Mouse (Mus musculus): Measurements from ENCODE around the gene 9530077C05Rik. TPM values are rescaled to one million over a fixed set of nuclear protein-coding genes. Genes with fewer than 3 reads are reported as not detected.
"Not testable (repeated sequence)": the region's sequence is repeated elsewhere in the genome, so short reads cannot be mapped to it uniquely, and the experiment has no call there.

The 9530077C05Rik gene
- total RNA-seq, 1 experiment from 2014 or later, result not detected

- ATAC-seq (replicated peaks; ENCODE audit: insufficient number of reproducible peaks, low FRiP score, low TSS enrichment, poor library complexity, severe bottlenecking), result 0 out of 2 replicates have a peak, but pooled peaks have one; percentile 12
These were observed 37.1 kb downstream of the 9530077C05Rik start for GRCm38 (mm10) chr9:22448420-22448819.

DNA sequence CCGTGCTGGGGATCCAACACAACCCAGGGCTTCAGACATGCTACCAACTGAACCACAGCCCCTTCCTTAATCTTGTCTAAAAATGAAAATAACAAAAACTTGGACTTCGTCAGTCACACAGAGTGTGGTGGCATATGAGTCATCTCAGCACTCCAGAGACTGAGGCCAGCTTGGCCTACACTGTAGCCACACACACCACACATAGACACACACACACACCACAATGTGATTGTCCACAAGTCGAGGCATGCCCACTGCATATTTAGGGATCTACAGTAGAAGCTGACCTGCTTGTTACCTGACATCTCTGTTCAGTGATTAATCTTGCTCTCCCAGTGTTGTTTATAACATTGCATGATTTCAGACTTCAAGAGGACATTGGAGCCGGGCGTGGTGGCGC is 37.9 kb downstream of the 9530077C05Rik start:
- ATAC-seq (replicated peaks; ENCODE audit: insufficient number of reproducible peaks, low FRiP score, low TSS enrichment, poor library complexity, severe bottlenecking), result no peak

- ATAC-seq (replicated peaks; ENCODE audit: insufficient number of reproducible peaks, low FRiP score, low TSS enrichment, poor library complexity, severe bottlenecking), result no peak
These were observed 41.4 kb downstream of the 9530077C05Rik start for GRCm38 (mm10) chr9:22452697-22453096.

DNA sequence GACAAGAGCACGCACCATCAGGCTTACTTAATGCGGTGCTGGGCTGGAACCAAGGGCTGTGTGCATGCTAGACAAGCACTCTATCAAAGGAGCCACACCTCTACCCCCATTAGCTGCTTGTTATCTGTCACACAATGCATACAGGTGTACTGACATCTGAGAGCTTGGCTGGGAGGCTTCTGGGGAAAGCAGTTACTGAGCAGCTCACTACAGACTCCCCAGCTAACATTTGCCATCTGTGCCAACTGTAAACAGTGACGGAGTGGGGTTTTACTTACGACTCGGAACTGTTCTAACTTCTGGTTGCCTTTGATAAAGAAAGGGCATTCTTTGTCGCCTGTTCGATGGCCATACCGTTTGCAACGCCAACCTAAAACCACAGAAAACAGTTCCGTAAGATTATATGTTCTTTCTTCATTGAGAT is 42.2 kb downstream of the 9530077C05Rik start:
- ATAC-seq (replicated peaks; ENCODE audit: insufficient number of reproducible peaks, low FRiP score, low TSS enrichment, poor library complexity, severe bottlenecking), result no peak

DNA sequence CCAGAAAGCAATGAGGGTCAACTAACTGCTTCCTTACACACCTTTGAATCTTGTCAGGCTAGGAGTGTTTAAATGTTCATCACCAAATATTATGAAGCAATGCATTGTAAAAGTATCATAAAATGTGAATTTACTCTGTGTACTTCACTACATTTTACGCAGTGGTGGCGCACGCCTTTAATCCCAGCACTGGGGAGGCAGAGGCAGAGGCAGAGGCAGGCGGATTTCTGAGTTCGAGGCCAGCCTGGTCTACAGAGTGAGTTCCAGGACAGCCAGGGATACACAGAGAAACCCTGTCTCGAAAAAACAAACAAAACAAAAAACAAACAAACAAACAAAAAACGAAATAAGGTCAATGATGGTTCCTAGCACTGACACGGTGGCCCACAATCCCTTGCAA is 42.7 kb downstream of the 9530077C05Rik start, which contains the start of gene Gm17545:
Gene Gm17545, plus strand, starts transcription at position 301 of the 400 bp plus-strand sequence.
- ATAC-seq (replicated peaks; ENCODE audit: insufficient number of reproducible peaks, low FRiP score, low TSS enrichment, poor library complexity, severe bottlenecking), result not testable (repeated sequence)

GRCm38 (mm10) chr9:22455041-22455440 is 43.7 kb downstream of the 9530077C05Rik start:
- ATAC-seq (replicated peaks; ENCODE audit: insufficient number of reproducible peaks, low FRiP score, low TSS enrichment, poor library complexity, severe bottlenecking), result no peak

DNA sequence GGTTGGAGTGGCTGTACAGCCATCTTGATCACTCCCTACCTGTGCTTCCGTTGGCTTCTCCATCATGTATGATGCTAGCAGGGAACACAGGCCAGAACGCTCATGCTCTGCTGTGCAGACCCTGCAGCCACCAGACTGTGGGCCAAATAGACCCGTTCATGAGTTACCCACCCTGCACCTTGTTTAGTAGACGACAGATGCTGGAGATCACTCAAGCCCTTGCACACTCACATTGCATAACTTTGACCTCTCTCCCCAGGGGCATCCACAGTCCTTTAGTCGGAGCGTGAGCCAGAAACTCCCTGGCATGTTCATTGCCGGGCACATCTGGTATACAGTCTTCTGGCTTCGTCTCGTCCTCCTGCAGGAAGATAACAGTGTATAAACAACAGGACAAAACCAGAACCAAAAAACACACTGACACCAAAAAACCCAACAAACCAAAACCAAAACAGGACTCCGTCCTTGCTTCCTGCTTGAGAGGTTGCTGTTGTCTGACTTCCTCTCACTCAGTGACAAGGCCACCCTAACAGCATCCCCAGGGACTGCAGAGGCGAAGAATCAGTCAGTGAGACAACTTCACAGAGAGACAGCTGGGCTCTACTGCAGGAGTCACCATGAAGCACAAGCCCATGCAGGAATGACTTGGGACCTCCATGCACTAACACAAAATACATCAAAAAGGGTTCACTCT is 46.0 kb downstream of the 9530077C05Rik start:
- ATAC-seq (replicated peaks; ENCODE audit: insufficient number of reproducible peaks, low FRiP score, low TSS enrichment, poor library complexity, severe bottlenecking), result no peak

- ATAC-seq (replicated peaks; ENCODE audit: insufficient number of reproducible peaks, low FRiP score, low TSS enrichment, poor library complexity, severe bottlenecking), result no peak
These were observed 50.6 kb downstream of the 9530077C05Rik start for GRCm38 (mm10) chr9:22461946-22462345.

- no peak for ATAC-seq (replicated peaks; ENCODE audit: insufficient number of reproducible peaks, low FRiP score, low TSS enrichment, poor library complexity, severe bottlenecking)
These were observed 54.9 kb downstream of the 9530077C05Rik start for GRCm38 (mm10) chr9:22466212-22466611.

DNA sequence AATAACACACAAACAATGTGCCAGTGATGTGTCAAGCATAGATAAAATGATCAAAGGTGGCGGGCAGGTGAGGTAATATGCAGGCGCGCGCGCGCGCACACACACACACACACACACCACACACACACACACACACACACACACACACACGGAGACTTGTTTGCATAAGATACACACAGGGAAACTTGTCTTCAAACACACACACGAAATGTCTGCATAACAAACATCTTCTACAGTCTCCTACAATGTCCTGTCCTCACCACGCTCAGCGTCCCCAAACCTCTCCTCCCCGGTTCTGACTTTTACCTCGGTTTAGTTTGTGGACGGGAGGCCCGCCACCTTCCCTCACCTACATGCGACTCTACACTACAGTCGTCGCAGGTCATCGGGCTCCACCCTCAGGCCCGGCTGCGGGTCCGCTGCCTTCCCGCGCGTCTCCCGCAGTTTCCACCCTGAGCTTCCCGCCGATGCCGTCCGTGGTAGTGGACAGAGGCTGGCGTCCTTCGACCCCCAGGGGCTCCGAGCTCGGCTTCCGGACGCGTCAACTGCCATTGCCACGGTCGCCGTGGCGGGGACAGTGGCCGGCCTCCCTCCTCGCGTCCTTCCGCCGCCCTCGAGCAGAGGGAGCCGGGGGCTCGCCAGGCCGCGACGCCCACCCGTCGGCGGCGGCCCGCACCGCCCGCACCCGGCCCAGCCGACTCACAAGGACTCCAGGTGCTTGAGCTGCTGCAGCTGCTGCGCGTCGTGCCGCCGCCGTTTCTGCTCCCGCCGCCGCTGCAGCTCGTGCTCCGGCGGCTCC is 56.3 kb downstream of the 9530077C05Rik start:
- ATAC-seq (replicated peaks; ENCODE audit: insufficient number of reproducible peaks, low FRiP score, low TSS enrichment, poor library complexity, severe bottlenecking), result peak; percentile 34; the same call in 1 of the 2 replicates

DNA sequence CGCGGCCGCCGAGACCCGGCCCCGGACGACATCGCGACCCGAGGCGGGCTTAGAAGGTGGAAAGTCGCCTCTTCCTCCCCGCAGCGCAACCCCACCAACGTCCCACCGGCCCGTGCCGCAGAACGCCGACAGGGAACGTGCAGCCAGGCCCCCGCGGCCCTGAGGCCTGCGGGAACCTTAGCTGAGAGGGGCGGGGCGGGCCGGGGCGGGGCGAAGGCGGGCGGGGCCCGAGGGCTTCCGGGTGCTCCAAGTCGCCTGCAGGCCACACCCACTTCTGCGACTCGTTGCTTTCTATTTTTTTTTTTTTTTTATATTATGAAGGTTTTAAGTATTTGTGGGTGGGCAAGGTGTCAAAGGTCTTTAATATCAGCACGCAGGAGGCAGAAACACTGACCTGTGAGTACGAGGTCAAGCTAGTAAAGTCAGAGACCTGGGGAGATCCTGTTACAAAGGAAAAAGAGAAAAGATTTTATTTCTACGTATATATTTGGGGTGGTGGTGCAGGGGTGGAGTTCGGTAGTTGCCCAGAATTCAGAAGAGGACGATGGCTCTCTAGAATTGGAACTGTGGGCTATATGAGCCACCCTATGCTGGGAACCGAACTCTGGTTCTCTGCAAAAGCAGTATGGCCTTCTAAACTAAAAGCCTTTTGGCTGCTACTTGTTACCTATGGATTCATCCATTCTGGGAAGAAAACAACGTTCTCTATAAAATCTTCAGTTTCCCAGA is 57.0 kb downstream of the 9530077C05Rik start:
- ATAC-seq (replicated peaks; ENCODE audit: insufficient number of reproducible peaks, low FRiP score, low TSS enrichment, poor library complexity, severe bottlenecking), result peak; percentile 68

GRCm38 (mm10) chr9:22468899-22469259 is 57.6 kb downstream of the 9530077C05Rik start:
- no peak for ATAC-seq (replicated peaks; ENCODE audit: insufficient number of reproducible peaks, low FRiP score, low TSS enrichment, poor library complexity, severe bottlenecking)

GRCm38 (mm10) chr9:22469643-22470042 is 58.3 kb downstream of the 9530077C05Rik start, which contains the start of gene Rp9:
Gene Rp9, minus strand, starts transcription at chr9:22469743.
- no peak for ATAC-seq (replicated peaks; ENCODE audit: insufficient number of reproducible peaks, low FRiP score, low TSS enrichment, poor library complexity, severe bottlenecking)

DNA sequence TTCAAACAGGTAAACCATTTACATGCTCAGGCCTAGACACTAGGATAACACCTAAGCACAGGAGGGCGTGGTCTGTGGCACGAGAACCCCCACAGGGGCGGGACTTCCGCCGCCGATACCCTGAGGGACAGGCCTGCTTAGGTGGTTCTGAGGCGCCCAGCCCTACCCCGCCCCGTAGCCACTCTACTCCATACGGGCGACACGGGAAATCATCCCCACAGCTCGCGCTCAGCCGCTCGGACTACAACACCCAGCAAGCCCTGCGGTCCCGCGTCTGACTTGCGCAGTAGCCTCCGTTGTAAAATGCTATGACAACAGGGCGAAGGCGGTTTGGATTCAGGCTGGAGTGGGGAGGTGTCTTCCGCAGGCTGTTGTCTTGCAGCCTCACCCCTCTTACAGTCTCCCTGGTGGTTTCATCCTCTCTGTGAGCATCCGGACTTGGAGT is 64.1 kb downstream of the 9530077C05Rik start, which contains the start of gene Bbs9:
Gene Bbs9, plus strand, starts transcription at position 292 of the 445 bp plus-strand sequence.
- ATAC-seq (replicated peaks; ENCODE audit: insufficient number of reproducible peaks, low FRiP score, low TSS enrichment, poor library complexity, severe bottlenecking), result peak; percentile 100

DNA sequence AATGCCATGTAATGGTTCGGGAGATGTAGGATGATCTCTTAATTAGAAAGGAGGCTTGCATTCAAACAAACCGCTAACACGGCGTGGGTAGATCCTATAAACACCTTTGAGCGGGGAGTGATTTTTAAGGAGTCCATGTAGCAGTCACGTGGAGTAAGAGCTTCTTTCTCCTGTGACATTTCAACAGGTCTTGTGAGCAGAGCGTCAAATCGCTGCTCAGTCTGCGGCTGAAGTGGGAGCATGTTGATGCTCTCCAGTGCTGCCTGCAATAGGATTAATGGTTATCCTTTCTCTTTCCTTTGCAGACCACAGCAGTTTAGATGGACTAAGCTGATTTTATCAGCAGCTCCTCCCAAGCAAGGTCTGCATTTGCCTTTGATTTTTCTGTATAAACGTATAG is 65.0 kb downstream of the 9530077C05Rik start:
- ATAC-seq (replicated peaks; ENCODE audit: insufficient number of reproducible peaks, low FRiP score, low TSS enrichment, poor library complexity, severe bottlenecking), result no peak

DNA sequence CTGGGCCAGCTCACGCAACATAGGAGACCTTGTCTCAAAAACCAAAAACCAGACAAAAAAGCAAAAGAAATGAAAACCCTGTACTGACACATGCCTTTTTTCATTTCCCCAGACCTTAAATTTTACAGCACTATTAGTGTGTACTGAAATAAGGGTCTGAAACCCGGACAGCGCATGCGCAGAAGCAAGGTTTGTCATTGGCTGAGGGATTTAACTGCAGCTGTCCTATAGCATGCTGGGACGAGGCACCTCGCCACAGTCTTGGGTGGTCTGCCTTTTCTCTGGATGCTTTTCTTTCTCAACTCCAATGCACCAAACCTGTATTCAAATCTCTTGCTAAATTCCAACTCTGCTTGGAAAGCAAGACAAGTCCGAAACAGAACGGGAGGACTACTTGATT is 67.6 kb downstream of the 9530077C05Rik start:
- no peak for ATAC-seq (replicated peaks; ENCODE audit: insufficient number of reproducible peaks, low FRiP score, low TSS enrichment, poor library complexity, severe bottlenecking)

- ATAC-seq (replicated peaks; ENCODE audit: insufficient number of reproducible peaks, low FRiP score, low TSS enrichment, poor library complexity, severe bottlenecking), result no peak
These were observed 72.7 kb downstream of the 9530077C05Rik start for GRCm38 (mm10) chr9:22483866-22484561.

GRCm38 (mm10) chr9:22484562-22485308 is 73.4 kb downstream of the 9530077C05Rik start:
- no peak for ATAC-seq (replicated peaks; ENCODE audit: insufficient number of reproducible peaks, low FRiP score, low TSS enrichment, poor library complexity, severe bottlenecking)
